Mouse (Mus musculus) adrenal gland, adult 2 months (tissue): Measurements from ENCODE around the gene Lrrc30. TPM values are rescaled to one million over a fixed set of nuclear protein-coding genes. Genes with fewer than 3 reads are reported as not detected.

Experiments
- DNase-seq: peaks from one replicate; pipeline ENCODE4 v3.0.0; 2021
- long read RNA-seq: library from polyadenylated mRNA; stranded (forward); transcript quantifications from one replicate; pipeline ENCODE4 v2.0.0, GENCODE M21; 2021
- polyA plus RNA-seq: library from polyadenylated mRNA; depleted of rRNA; stranded (reverse); fragments of >200 nt; gene quantifications from 2 replicates; pipeline ENCODE4 v1.2.3, GENCODE M21; 2012; rRNA removed
- total RNA-seq, 2 experiments: library from RNA; stranded (reverse); gene quantifications; 2 replicates each; pipeline ENCODE4 v1.2.3; 2021

Gene Lrrc30
- total RNA-seq (under 1 TPM; 0.14 to 0.41 TPM), polyA plus RNA-seq (0.28 and 0.35 TPM in 2 replicates)
- long read RNA-seq, partial matches to known transcripts: 0 of 1 reads
- long read RNA-seq, other reads (novel, unspliced or antisense): 1 of 1 reads

DNA sequence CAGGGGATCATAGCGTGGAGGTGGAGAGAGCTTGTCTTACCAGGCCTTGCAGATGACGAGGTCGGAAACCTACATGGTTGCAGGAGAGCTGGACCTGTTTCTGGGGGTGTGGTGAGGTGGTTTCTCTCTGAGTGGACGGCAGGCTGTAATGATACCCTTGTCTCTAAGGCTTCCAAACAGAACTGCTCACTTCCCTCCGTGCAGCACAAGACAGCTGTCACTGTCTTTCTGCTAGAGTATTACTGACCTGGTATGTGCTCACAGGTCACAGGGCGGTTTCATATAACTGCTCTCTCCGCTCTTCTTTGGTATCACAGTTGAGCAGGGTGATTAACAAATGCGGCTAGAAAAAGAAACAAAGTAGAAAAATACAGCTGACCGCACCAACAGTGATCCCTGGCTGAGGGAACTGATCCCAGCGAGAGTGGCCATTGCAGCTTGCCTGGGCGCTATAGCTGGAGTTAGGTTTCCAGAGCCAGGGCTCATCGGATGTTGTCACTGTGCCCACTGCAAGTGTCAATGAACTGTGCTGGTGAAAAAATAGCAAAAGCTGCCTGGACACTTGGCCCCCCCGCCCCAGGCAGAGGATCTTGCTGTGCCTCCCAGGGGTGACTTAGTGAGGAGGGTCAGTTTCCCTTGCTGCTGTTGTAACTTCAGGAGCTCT is at the start of gene Lrrc30:
Gene Lrrc30 (minus strand): TSS at position 48 of the 664 bp plus-strand sequence.
- DNase-seq: no peak

DNA sequence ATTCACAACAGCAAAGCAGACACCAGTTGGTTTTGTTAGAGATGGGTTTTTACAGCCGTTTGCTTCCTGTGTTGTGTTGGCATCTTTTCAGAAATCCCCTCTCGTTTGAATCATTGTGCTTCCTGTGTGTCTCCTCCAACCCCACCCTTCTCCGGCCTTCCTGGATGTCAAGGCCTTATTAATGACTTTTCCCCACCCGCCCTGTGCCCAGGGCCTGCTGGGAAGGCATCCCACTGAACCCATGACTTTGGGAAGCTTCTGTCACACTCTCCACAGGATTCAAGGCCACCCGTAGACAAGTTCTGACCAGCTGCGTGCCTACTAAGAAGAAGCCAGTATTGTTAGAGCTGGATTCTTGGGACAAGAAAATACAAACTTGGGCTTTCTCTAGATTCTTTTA is 48.6 kb upstream of the Lrrc30 start:
- DNase-seq: peak; percentile 48

DNA sequence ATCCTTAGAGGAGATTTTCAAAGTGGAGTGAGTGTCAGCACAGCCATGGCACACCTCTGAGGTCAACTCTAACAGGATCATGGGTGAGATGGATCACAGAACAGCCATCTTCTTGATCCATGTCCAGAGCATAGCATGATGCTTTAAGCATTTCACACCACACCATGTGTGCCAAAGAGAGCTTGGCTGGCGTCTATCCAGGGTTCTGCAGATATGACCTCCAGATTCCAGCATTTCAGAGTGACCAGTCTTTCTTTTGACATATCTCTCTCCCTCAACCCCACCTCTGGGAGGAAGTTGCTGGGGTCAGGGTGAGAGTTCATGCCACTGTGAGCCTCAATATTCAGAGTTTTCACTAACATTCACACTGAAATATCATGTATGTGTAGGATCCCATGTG is 46.1 kb upstream of the Lrrc30 start:
- no peak for DNase-seq

DNA sequence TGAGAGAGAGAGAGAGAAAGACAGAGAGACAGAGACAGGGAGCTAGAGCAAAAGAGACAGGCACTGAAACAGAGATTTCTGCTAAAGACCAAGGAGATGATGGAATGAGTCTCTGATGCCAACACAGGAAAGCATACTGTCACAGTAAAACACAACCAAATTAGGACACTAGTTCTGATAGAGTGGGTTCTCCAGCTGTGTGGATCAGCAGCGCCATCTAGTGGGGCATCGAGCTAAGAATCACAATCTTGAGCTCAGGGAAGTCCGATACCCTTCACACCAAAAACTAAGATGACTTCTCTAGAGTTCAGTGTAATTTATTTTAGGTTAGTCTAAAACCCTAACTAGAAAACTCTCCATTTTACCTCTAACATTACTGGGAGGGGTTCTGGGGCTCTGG is 35.5 kb upstream of the Lrrc30 start:
- DNase-seq: peak; percentile 68

DNA sequence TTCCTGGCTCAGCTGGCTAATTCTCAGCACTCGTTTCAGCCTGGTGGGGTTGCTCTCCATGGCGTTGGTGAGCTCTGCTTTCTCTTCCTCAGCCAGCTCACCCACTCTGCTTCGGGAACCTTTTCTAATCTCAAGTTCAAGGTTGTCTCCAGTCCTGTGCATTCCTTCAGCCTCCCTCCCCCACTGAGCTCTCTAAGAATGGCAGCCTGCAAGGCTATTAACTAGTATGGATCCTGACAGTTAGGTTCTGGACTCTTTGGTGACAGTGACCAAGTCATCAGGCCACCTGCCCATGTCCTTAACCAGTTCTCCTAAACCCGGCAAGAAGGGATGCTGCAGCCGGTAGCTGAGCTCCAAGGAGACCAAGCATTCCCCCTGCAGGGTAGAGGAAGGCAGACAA is 34.5 kb upstream of the Lrrc30 start:
- peak; percentile 59 for DNase-seq

DNA sequence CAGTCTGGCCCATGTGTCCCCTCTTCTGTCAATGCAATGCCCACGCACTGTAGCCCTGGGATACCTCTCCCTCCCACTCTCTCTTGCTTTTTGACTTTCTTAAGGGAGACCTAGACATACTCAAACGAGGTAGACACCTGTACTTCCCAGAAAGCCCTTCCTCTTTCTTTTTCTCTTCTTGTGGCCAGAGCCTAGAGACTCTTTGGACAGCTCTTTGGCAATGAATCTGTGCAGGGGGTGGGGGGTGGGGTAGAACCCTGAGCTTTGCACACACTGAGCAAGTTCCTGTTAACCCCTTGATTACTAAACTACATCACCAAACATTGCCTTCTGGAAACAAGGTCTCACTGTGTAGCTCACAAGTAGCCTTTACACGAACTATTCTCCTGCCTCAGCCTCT is 31.8 kb upstream of the Lrrc30 start:
- no peak for DNase-seq

- DNase-seq: peak; percentile 66
These were observed 19.0 kb upstream of the Lrrc30 start for GRCm38 (mm10) chr17:67651506-67651905.

- no peak for DNase-seq
These were observed 9.1 kb upstream of the Lrrc30 start for GRCm38 (mm10) chr17:67641627-67642026.

- DNase-seq: peak; percentile 81
These were observed 5.7 kb upstream of the Lrrc30 start for GRCm38 (mm10) chr17:67638119-67638810.

DNA sequence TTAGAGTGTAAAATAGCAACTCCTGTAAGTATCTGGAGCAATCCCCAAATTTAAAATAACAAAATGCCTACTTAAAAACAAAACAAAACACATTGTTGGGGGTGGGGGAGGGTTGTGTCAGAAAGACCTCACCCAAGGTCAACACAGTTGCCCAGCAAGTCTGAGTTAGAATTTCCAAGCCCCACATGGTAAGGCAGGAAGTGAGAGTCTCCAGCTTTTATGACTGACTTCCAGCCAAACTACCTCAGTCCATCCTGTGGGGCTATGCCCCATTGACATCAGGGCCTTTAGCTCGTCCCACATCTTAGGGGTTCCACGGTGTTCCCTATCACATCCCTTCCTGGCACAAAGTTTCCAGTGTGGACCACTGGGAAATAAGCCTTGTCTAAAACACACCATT is 4.4 kb upstream of the Lrrc30 start:
- DNase-seq: no peak

DNA sequence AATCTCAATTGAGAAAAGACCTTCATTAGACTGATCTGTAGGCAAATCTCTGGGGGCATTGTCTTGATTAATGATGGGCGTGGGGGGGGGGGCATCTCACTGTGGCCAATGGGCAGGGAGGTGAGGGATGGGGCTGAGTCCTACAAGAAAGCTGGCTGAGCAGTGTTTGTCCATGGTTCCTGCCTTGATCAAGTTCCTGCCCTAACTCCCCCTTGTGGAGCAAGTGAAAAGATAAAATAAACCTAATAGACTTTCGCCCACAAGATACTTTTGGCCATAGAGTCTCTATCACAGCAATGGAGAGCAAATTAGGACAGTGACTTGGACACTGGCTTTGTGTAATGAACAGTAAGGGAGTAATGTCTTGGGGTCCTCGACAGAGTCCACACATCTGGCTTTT is 3.8 kb upstream of the Lrrc30 start:
- no peak for DNase-seq

DNA sequence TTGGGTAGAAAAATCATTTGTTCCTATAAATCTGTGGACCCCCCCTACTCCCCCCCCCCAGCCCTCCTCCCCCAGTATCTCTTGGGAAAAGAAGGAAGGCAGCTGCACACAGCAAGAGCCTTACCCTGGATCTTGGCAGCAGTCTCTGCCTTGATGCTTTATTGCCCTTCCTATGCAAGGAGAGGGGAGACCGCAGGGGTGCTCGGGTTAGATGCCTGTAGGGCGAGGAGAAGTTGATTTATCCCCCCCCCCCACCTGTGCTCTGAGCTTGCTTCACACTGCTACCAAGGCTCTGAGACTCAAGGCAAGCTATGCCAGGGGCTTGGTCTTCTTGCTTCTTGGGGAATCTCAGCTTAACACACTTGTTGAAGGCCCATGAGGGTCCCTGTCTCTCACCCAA is 2.8 kb downstream of the Lrrc30 start:
- no peak for DNase-seq

GRCm38 (mm10) chr17:67629211-67629657 is 3.3 kb downstream of the Lrrc30 start:
- DNase-seq: peak; percentile 94

- DNase-seq: no peak
These were observed 4.0 kb downstream of the Lrrc30 start for GRCm38 (mm10) chr17:67628475-67628874.

- peak; percentile 74 for DNase-seq
These were observed 7.1 kb downstream of the Lrrc30 start for GRCm38 (mm10) chr17:67625431-67625830.

DNA sequence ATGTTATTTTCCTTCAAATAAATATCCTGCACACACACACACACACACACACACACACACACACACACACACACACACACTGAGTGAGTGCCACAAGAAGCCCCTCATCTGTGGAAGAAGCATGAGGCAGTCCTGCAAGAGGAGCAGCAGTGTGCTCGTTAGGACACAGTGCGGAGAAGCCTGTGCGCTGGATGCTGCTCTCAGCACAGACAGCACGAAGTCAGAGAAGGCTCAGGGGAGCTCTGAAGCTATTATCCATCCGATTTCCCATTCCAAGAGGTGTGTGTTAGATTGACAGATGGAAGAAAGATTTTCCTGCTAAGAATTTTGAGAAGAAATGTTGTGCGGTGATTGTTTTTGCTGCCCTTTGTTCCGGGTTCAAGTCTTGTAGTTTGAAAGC is 13.5 kb downstream of the Lrrc30 start:
- DNase-seq: no peak

DNA sequence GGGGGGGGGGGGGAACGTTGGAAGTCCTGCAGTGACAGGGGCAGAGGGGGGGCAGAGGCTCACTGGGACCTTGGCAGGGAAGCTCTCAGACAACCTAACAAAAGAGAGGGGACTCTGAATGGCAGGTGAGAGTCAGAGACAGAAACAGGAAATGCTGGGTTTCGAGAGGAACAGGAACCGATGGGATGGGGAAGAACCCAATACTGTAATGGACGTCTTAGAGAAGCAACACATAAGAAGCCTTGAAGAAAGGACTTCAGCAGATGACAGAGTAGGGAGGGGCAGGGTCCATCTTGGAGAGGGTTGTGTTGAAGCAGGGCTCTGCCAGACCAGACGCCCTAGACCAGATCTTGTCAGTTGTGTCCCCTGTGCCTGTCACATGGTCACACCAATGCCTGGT is 18.1 kb downstream of the Lrrc30 start:
- DNase-seq: no peak

DNA sequence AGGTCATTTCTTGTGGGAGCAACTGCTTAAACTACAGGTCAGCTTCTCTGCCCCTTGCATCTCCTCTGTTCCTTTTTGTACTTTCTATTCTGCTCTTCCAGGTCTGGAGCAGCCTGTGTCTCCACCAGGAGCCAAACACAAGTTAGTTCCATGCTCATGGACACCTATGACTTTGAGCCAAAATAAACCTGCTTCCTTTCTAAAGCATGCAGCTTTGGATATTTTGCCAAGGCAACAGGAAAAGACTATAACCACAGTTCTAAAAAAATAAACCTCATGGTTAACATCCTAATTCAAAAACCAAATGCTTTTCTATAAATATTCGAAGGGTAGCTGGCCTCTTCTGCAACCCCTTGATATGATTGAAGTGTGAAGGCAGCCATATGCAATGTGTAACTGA is 19.9 kb downstream of the Lrrc30 start:
- no peak for DNase-seq

- no peak for DNase-seq
These were observed 20.4 kb downstream of the Lrrc30 start for GRCm38 (mm10) chr17:67612151-67612550.

- DNase-seq: peak; percentile 56
These were observed 28.1 kb downstream of the Lrrc30 start for GRCm38 (mm10) chr17:67604446-67604845.

- DNase-seq: no peak
These were observed 30.0 kb downstream of the Lrrc30 start for GRCm38 (mm10) chr17:67602556-67602955.

DNA sequence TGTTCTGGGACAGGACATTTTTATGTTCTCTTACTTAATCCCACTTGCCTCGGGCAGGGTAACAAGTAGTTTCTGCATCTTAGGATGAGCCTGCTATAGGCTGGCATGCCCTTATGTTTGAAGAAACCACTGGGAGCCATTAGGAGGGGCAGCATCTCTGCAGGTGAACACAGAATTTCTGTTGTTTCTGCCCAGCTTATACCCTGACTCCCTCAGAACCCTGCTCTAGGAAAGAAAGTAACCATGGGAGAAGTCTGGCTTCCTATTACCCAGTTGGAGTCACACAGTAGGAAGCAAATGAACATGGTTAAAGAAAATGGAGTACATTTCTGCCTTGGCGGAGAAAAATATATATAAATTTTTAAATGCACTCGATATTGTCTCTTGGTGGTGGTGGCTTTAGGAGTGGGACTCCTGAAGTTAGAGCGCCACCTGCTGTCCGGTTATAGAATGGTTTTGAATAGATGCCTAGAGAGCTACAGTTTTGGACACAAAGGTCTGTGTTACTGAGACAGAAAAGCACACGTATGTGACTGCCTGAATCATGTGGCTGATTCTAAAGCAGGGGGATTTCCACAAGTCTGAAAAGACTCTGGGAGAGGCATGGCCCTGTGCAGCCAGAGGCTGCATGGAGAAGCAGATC is 47.5 kb downstream of the Lrrc30 start:
- peak; percentile 83 for DNase-seq

- DNase-seq: no peak
These were observed 48.0 kb downstream of the Lrrc30 start for GRCm38 (mm10) chr17:67584533-67584932.
